Mouse (Mus musculus): ENCODE results near the gene Dock10.

DNA sequence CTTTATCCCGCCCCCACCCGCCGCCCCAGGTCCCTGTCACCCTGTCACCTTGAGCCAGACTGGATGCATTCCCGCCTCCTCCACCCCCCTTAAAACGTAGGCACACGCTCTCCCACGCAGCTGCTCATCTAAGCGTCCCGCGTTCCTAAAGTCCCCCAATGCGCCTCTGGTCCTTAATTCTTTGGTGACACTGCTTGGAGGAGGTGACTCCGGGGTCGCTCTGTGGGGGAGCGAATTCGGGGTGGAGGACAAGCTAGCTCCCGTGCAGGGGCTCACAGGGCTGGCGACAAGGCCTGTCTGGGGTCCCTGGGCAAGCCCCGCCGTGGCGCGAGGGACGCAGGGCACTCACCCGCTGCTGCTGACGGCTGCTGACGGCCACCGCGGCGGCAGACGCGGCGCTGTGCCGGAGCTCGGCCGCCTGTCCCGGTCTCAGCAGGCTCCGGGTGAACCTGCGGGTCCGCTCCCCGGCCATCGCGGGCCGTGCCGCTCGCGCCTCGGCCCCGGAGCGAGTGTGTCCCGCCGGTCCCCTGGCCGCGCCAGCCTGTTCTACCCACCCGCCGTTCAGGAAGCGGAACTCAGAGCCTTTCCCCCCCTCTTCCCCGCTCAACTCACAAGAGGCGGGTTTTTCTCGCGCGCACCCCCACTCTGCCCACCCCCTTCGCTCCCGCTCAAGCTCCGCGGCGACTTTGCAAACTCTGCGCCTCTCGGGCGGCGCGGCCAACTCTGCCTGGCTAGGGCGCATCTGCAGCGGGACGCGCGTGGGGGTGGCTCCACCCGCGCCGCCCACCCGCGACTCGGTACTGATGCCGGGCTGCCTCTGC is at the start of gene Dock10:
- no peak for TF ChIP-seq CTCF (conservative IDR thresholded peaks at IDR 0.05; ENCODE audit: insufficient read depth, insufficient read length, low read depth, low read length)
- TF ChIP-seq POLR2A (IDR thresholded peaks at IDR 0.05; ENCODE audit: low read depth, low read length): no peak

All from kidney, adult 2 months (tissue).